Mouse (Mus musculus) layer of hippocampus, adult 2 months (tissue): Measurements from ENCODE around the gene Lifr. TPM values are rescaled to one million over a fixed set of nuclear protein-coding genes. Genes with fewer than 3 reads are reported as not detected.
A peak's percentile ranks its signal among the peaks of the same experiment; 100 is the strongest.

Experiments used
- DNase-seq, 2 experiments: peaks; one replicate each; pipeline ENCODE4 v3.0.0; 2022; ENCODE audit warnings: low spot score in 2 of 2
- H3K27ac ChIP-seq: fragments of 200-600 bp; 2 replicates; pipeline ENCODE4 v1.8.1; 2022
- H3K4me3 ChIP-seq: fragments of 200-600 bp; 2 replicates; pipeline ENCODE4 v1.8.1; 2022; ENCODE audit warnings: mild to moderate bottlenecking
- CTCF ChIP-seq: fragments of 200-600 bp; conservative IDR thresholded peaks from 2 replicates; pipeline ENCODE4 v1.8.1; 2022; ENCODE audit warnings: antibody characterized with exemption, mild to moderate bottlenecking, moderate library complexity
- total RNA-seq, 2 experiments: library from RNA; stranded (reverse); gene quantifications; 2 replicates each; pipeline ENCODE4 v1.2.3; 2021

Lifr gene
- total RNA-seq, 2 experiments from 2014 or later, result 51.3 to 52.9 TPM

GRCm38 (mm10) chr15:7187682-7188081 is 97.3 kb downstream of the Lifr start:
- H3K4me3 ChIP-seq, result no peak overlapping the region
- no peak for DNase-seq
- no peak overlapping the region for H3K27ac ChIP-seq
- no peak for TF ChIP-seq CTCF

GRCm38 (mm10) chr15:7189678-7190454 is 99.5 kb downstream of the Lifr start:
- Histone ChIP-seq H3K27ac (no peak overlapping the region), H3K4me3 (no peak overlapping the region)
- no peak for TF ChIP-seq CTCF
- DNase-seq, result no peak

- Histone ChIP-seq H3K27ac (no peak overlapping the region), H3K4me3 (no peak overlapping the region)
- DNase-seq, result no peak
- TF ChIP-seq CTCF, result no peak
These were observed 100.7 kb downstream of the Lifr start for GRCm38 (mm10) chr15:7191074-7191473.

- TF ChIP-seq CTCF, result no peak
- Histone ChIP-seq H3K27ac (no peak overlapping the region), H3K4me3 (no peak overlapping the region)
- DNase-seq, result no peak
These were observed 102.2 kb downstream of the Lifr start for GRCm38 (mm10) chr15:7192582-7192981.

GRCm38 (mm10) chr15:7194147-7194720 is 103.8 kb downstream of the Lifr start:
- Histone ChIP-seq H3K27ac (peak overlapping the region; percentile 91), H3K4me3 (no peak overlapping the region)
- no peak for TF ChIP-seq CTCF
- DNase-seq, result peak; percentile 32 to 59

- Histone ChIP-seq H3K27ac (peak overlapping the region; percentile 91), H3K4me3 (no peak overlapping the region)
- no peak for TF ChIP-seq CTCF
- DNase-seq, result peak; percentile 19 to 31
These were observed 104.4 kb downstream of the Lifr start for GRCm38 (mm10) chr15:7194748-7195221.

- H3K27ac ChIP-seq, result peak overlapping the region; percentile 37; the same call in 1 of the 2 replicates
- TF ChIP-seq CTCF, result no peak
- H3K4me3 ChIP-seq, result no peak overlapping the region
- DNase-seq, result no peak
These were observed 107.4 kb downstream of the Lifr start for GRCm38 (mm10) chr15:7197652-7198445.

GRCm38 (mm10) chr15:7198816-7199215 is 108.4 kb downstream of the Lifr start:
- H3K4me3 ChIP-seq, result no peak overlapping the region
- 0 out of 2 replicates have a peak overlapping the region, but pooled peaks have one; percentile 56 for H3K27ac ChIP-seq
- no peak for TF ChIP-seq CTCF
- DNase-seq, result peak; percentile 30 to 42

GRCm38 (mm10) chr15:7200286-7200685 is 109.9 kb downstream of the Lifr start:
- TF ChIP-seq CTCF, result no peak
- DNase-seq, result no peak
- no peak overlapping the region for H3K27ac ChIP-seq
- no peak overlapping the region for H3K4me3 ChIP-seq

- 0 out of 2 replicates have a peak overlapping the region, but pooled peaks have one; percentile 28 for H3K27ac ChIP-seq
- no peak for TF ChIP-seq CTCF
- H3K4me3 ChIP-seq, result no peak overlapping the region
- DNase-seq, result no peak
These were observed 111.3 kb downstream of the Lifr start for GRCm38 (mm10) chr15:7201421-7202380.

- Histone ChIP-seq H3K4me3 (no peak overlapping the region), H3K27ac (no peak overlapping the region)
- no peak for DNase-seq
- TF ChIP-seq CTCF, result no peak
These were observed 112.6 kb downstream of the Lifr start for GRCm38 (mm10) chr15:7202981-7203380.
